Mouse (Mus musculus) retina, embryonic 14.5 days (tissue): ENCODE measurements around the gene Gpr62.

Source experiments
- DNase-seq: peaks from one replicate; pipeline ENCODE4 v3.0.0-alpha.2; 2015; ENCODE audit warnings: low spot score

The Gpr62 gene

GRCm38 (mm10) chr9:106474456-106474855 is 8.7 kb upstream of the Gpr62 start:
- DNase-seq: peak; percentile 90

DNA sequence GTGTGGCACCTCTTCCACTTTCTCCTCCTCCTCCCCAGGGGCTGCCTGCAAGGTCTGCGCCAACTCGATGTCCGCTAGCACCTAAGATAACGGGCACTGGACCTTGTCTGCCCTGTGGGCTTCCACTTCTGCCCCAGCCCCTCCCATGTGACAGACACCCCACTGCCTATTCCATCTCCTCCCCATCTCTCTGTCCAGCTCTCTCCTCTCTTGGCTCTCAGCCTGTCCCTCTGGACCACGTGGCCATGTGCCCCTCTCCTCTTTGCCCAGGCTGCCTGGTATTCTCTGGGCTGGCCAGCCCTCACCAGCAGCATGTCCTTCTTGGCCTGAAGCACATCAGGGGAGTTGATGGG is 8.0 kb upstream of the Gpr62 start:
- no peak for DNase-seq

DNA sequence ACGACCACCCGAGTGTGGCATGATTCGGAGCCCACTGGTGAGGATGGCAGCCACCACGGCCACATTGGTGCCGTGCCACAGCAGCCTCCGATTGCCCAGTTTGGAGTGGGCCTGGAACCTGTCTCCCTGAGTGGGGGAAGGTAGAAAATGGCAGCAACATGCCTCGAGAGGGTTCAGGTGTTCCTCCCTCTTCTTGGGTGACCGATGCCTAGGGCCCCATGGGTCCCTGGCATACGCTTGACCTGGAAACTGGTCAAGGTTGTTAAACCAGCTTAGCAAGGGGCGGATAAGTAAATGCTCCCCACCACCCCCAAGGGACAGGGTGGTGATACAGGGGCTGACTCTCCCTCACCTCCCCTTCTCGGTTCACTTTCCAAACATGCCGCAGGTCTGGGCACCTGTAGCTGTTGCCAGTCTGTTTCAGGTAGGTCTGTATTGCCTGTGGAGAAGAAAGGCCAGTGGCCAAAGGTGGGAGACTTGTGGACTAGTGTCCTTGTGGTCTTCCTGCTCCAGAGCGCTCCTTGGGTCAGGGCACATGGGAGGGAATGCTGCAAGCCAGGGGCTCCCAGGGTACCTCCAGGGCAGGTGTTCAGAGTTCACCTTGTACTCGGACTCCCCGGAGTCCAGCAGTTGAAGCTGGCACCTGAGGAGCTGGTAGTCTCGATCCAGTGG is 7.5 kb upstream of the Gpr62 start:
- DNase-seq: no peak

- DNase-seq: no peak
These were observed 6.6 kb upstream of the Gpr62 start for GRCm38 (mm10) chr9:106472321-106472720.

- peak; percentile 86 for DNase-seq
These were observed 6.2 kb upstream of the Gpr62 start for GRCm38 (mm10) chr9:106471892-106472291.

- DNase-seq: no peak
These were observed 5.4 kb upstream of the Gpr62 start for GRCm38 (mm10) chr9:106470991-106471750.

DNA sequence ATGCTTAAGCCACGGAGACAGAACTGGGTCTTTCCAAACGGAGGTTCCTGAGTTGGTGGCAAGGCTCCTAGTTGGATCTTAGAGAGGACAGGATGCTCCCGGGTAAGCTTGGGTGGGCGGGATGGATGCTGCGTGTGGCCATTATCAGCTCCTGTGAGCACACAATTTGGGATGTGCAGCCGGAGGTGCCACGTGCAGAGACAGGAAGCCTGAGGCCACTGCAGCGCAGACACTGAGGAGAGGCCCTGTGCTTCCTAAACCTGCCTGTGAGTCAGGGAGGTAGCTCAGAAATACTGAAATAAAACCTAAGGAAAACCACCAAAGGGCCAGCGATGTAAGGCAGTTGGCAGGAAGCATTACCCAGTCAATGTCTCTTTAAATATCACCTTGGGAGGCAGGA is 4.0 kb upstream of the Gpr62 start:
- DNase-seq: no peak

GRCm38 (mm10) chr9:106469317-106469716 is 3.6 kb upstream of the Gpr62 start:
- DNase-seq: no peak

GRCm38 (mm10) chr9:106467746-106468145 is 2.0 kb upstream of the Gpr62 start:
- no peak for DNase-seq

- no peak for DNase-seq
These were observed 983 bp upstream of the Gpr62 start for GRCm38 (mm10) chr9:106466721-106467120.

DNA sequence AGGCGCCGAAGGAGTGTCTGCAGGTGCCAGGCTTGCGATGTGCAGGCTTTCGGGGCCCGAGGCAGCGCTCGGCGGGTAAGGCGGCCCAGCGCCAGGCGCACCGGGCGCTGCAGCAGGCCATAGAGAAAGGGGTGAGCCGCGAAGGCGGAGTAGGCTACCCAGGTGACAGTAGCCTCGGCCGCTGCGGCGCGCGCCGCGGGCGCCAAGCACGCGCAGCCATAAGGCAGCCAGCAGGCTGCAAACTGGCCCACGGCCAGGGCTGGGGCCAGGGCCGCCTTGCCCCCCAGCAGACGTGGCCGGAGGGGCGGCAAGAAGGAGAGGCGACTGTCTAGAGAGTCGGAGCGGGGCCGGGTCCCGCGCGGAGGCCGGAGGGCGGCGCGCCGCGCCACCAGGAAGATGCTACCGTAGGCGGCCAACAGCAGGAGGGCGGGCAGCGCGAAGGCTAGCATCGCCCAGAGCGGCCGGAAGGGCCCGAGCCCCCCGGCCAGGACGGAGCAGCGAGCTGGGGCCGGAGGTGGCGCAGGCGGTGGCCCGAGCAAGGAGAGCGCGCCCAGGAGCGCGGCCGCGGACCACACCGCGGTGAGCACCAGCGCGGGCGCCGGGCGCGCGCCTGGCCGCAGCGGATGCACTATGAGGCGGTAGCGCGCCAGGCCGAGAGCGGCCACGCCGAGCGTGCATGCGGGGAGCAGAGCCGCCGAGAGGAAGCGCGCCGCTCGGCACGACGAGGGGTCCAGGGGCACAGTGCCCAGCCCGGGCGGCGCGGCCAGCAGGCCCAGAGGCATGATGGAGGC is 792 bp downstream of the Gpr62 start:
- DNase-seq: peak; percentile 77

DNA sequence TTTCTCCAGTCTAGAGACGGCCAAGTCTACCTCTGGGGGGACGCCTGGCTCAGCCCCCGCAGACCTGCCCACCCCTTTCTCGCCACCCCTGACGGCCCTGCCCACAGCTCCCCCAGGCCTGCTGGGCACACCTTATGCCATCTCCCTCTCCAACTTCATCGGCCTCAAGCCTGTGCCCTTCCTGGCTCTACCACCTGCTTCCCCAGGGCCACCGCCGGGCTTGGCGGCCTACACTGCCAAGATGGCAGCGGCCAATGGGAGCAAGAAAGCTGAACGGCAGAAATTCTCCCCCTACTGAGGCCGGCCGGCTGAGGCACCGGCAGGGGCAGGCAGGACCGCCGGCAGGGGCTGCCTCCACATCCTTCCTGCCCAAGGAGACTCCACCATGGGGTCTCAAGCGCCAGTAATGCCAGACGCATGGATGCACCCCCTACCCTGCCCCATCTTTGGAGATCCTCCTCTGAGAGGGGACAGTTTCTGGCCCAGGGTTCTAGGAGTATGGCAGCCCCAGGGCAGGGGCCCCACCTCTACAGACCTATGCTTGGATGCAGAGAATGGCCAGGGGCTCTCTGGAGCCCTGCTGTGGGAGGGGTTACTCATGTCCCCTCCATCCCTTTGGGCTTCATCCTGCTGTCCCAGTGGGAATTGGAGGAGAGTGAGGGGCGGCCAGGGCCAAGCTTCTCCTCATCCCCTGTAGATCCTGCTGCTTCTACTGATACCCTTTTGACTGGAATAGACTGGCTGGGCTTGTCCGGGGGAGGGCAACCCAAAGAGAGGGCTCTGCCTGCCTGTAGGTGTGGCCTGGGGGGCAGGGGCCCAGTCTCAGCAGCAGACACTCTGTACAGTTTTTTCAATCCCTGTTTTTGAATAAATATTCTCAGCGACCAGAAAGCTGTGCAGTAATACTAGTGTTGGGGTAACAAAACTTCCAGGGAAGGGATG is 2.3 kb downstream of the Gpr62 start:
- DNase-seq: no peak

DNA sequence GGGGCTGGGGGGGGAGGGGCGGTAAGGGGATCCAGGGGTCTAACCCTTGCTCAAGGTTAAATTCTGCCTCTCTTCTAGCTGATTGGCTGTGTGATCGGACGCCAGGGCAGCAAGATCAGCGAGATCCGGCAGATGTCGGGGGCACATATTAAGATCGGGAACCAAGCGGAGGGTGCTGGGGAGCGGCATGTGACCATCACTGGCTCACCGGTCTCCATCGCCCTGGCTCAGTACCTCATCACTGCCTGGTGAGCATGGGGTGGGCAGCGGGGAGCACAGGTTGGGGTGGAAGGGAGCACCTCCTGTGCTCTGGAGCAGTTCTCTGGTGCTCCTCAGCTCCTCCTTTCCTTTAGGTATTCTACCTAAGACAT is 3.3 kb downstream of the Gpr62 start:
- DNase-seq: no peak

DNA sequence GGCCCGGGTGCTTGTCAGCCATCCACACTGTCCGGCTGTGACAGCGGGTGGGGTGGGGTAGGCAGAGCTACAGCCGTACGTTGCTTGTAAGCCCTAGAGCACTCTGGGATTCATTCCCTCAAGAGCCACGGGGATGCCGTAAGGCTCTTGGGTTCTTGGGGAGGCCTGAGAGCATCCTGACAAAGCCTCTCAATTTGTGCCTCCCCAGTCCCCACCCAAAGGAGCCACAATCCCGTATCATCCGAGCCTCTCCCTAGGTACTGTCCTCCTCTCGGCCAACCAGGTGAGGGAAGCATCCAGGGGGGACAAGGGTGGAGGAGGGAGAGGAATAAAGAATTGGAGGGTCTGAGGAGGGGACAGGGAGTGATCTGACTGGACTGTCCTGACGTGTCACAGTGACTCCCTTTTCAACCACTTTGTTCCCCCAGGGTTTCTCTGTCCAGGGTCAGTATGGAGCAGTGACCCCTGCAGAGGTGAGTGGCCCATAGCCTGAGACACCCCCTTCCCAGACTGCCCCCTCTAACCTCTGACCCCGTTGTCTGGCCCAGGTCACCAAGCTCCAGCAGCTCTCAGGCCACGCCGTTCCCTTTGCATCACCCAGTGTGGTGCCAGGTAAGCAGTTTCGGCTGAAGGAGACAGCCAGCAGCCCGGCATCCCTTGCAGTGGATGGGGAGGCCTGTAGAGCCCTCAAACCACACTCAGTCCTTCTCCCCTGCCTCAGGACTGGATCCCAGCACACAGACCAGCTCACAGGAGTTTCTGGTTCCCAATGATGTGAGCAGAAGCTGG is 3.9 kb downstream of the Gpr62 start:
- no peak for DNase-seq

GRCm38 (mm10) chr9:106461026-106461415 is 4.7 kb downstream of the Gpr62 start:
- no peak for DNase-seq

DNA sequence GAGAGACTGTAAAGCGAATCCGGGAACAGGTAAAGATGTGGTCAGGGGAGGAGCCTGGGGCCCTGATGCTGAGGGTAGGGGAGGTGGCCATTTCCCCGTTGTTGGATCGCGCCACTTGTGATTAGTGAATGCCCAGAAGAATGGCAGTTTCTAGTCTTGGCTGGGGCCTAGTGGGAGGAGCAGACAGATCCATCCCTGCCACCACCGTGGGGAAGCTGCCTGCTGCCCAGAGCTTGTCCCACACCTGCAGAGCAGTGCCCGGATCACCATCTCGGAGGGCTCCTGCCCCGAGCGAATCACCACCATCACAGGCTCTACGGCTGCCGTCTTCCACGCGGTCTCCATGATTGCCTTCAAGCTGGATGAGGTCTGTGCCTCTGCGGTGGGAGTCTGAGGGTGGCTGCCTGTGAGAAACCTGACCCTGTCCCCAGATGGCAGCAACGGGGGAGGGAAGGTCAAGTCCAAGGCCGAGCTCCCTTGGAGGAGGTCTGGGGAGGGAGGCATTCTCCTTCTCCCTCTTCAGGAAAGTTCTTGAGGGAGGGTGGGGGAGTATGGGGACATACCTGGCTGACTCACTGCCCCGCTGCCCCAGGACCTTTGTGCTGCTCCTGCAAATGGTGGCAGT is 5.2 kb downstream of the Gpr62 start:
- no peak for DNase-seq

- DNase-seq: no peak
These were observed 5.8 kb downstream of the Gpr62 start for GRCm38 (mm10) chr9:106459946-106460345.

GRCm38 (mm10) chr9:106457920-106458319 is 7.8 kb downstream of the Gpr62 start:
- DNase-seq: no peak

DNA sequence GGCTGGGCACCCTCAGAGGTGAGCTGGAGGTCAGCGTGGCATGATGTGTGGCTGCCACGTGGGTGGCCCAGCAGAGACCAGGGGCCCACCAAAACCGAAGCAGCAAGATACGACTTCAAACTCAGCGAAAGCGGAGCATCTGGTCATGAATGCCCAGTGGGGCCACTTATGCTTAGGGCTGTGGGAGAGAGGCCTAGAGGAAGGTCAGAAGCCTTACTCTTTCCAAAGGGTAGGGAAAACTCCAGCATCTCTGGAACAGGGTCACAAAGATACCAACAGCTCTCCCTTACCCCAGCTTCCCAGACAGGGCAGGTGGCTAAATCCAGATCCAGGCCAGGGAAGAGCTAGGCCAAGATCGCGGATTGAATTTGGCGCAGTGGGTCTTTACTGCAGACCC is 8.6 kb downstream of the Gpr62 start:
- peak; percentile 76 for DNase-seq

DNA sequence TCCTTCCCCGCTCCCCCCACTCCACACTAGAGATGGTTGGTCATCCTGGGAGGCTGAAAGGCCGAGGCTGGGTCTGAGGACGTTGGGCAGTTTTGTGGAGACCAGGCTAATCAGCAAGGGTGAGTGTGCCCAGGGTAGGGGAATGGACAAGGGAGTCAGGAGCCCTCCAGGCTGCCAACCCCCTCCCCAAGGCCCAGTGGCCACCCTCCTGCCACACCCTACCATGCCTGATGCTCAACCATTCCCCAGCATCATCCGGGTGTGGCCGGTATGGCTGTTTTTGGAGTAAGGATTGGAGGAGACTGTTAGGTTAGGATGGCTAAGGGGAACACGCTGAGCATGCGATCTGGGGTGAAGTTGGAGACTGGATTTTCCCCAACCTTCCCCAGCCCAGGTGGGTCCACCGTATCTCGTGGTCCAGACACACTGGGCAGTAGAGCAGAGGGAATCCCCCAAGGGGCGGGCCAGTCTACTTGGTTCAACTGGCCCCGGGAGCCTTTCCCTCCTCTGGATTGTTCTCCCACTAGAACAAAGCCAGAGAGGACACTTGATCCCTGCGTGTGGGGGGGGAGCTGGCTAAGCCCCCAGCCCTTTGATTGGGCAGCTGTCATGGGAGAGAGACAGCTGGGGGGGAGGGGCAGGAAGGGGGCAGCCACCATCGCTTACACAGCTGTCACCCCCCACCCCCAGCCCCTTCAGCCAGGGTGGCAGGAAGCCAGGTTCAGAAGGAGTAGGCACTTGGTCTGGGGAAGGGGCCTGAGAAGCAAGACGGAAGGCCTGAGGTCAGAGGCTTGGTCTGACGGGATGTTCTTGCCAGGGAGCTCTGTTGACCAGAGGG is 9.2 kb downstream of the Gpr62 start:
- DNase-seq: peak; percentile 80
